ENCODE assay signal across 9 mouse cellular contexts in the genomic region with DNA sequence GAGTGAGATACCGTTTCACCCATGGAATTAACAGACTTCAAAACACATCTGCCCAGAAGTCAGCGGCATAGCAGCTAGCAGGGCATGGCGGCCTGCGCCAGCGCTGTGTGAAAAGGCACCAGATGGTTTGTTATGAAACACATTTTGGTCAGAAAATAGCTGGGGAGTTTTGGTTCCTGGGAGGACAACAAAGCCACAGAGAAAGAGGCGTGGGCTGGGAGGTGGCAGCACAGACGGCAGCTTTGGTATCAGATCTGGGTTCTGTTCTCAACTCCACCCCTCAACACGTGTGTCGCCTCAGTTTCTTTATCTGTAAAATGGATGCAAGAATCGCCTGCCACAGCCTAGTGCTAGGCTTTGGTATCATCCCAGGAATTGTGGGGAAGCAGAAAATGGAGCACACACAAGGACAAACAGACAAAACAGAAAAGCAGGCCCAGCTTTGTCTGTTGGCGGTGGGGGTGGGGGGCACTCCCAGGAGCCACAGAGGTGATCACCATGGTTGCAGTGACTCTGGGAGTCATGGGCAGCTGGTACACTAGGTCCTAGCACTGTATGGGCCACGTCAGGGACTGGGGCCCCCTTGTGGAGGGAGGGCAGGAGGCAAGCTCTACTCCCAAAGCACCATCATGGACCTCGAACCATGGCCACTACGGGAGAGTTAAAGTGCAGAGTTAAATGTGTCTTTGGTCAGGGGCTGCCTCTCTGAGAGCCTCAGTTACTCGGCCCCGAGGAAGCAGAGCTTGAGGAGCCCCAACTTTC. TPM values are rescaled to one million over a fixed set of nuclear protein-coding genes. Genes with fewer than 3 reads are reported as not detected.
DNase-seq lines count a peak whose midpoint lies in the region; ATAC-seq and TF ChIP-seq lines count a peak whose summit lies in the region.
"Had no signal": no experiment of that assay in that cellular context is flagged by ENCODE, and none has a peak within 500 bp of the region (broad histone marks: within the 10 kb centered on the region; RNA-seq: fewer than 3 reads in every experiment).

No protein-coding gene starts in this region.

- no peak for TF ChIP-seq POLR2A in lung, adult 2 months (IDR thresholded peaks at IDR 0.05; ENCODE audit: borderline replicate concordance, extremely low read depth, low read depth, low read length)

- no peaks in the 10 kb centered on the region for H3K4me1 ChIP-seq in lung, adult 2 months (ENCODE audit: control insufficient read depth, insufficient read depth, low read length)

- no peak for DNase-seq in lung, adult 2 months
- DNase-seq in lung, adult 18-20 months = no peak
- peak; percentile 92 for DNase-seq in brain, adult 2 months (ENCODE audit: low read depth, low spot score)
- DNase-seq in layer of hippocampus, adult 18-20 months (ENCODE audit: low spot score in 2 of 2) = peak; percentile 75 to 89
- no peak for DNase-seq in adrenal gland, adult 8-10 months
- no peak for DNase-seq in adipocyte (ENCODE audit: low spot score)
- no peak for DNase-seq in heart, postnatal 36 days

- 82% methylated on average over 16 of the region's 16 CpGs for WGBS in lung, adult 2 months

- intact Hi-C loops in heart, postnatal 36 days (cut with DNase I) = no loop called here

- no peak overlapping the region for H3K4me3 ChIP-seq in lung, adult 2 months (replicated peaks; ENCODE audit: extremely low read depth, low read depth, low read length)
- H3K4me3 ChIP-seq: midbrain, embryonic 12.5 days had no signal

- peak; percentile 24; the same call in 1 of the 2 replicates for ATAC-seq in megakaryocyte progenitor cell, adult 5-6 weeks (replicated peaks; ENCODE audit: poor library complexity)

- TF ChIP-seq CTCF in lung, adult 2 months (IDR thresholded peaks at IDR 0.05; ENCODE audit: insufficient read depth, low read length) = peak; percentile 48

RNA-seq across cellular contexts. Expression of gene Ldlrap1, which starts 21.7 kb away (rescaled TPM):
- 23.3 and 30.6 TPM in 2 replicates for polyA plus RNA-seq in lung, adult 2 months (2012; rRNA removed)
- total RNA-seq in layer of hippocampus, adult 18-20 months (2021) = 1 to 10 TPM; 1.3 to 2.4 TPM
- total RNA-seq in megakaryocyte progenitor cell, adult 5-6 weeks (2015) = 13.7 and 26.0 TPM in 2 replicates
- 13.3 and 14.7 TPM in 2 replicates for total RNA-seq in megakaryocyte progenitor cell, adult 5-6 weeks (2017)
- 10 to 100 TPM; 46.7 to 49.4 (median 48.4) TPM for total RNA-seq in adrenal gland, adult 8-10 months (2022)
- total RNA-seq in heart, postnatal 36 days (2021) = 10 to 100 TPM; 14.3 to 16.2 TPM

RNA-seq across cellular contexts. Expression of gene Man1c1, which starts 42.0 kb away (rescaled TPM):
- 14.5 and 15.7 TPM in 2 replicates for polyA plus RNA-seq in lung, adult 2 months (2012; rRNA removed)
- total RNA-seq in layer of hippocampus, adult 18-20 months (2021) = 10 to 100 TPM; 24.1 to 26.7 TPM
- total RNA-seq in megakaryocyte progenitor cell, adult 5-6 weeks (2015) = 10.5 and 14.2 TPM in 2 replicates
- 5.0 and 5.8 TPM in 2 replicates for total RNA-seq in megakaryocyte progenitor cell, adult 5-6 weeks (2017)
- total RNA-seq in adrenal gland, adult 8-10 months (2022) = 10 to 100 TPM; 15.3 to 41.3 (median 29.9) TPM
- total RNA-seq in heart, postnatal 36 days (2021) = 10 to 100 TPM; 22.0 to 23.2 TPM

Comparison
In these comparisons a context has a peak if more than half of its experiments do, and no peak if none do; other contexts are left out.
1. DNase-seq: peak in brain, adult 2 months (single experiment) and layer of hippocampus, adult 18-20 months (2 of 2); none in lung, adult 2 months (single experiment), lung, adult 18-20 months (0 of 2), adrenal gland, adult 8-10 months (single experiment), adipocyte (single experiment) and heart, postnatal 36 days (0 of 2).
2. RNA of gene Ldlrap1, which starts 21.7 kb away (total RNA-seq): 46.7 to 49.4 TPM in adrenal gland, adult 8-10 months, 14.3 to 16.2 TPM in heart, postnatal 36 days and 13.3 to 26.0 TPM in megakaryocyte progenitor cell, adult 5-6 weeks; 1.3 to 2.4 TPM in layer of hippocampus, adult 18-20 months; every median in the first group is over 4 times any median in the second.